Mouse (Mus musculus): ENCODE measurements around the gene Cdhr3. TPM values are rescaled to one million over a fixed set of nuclear protein-coding genes. Genes with fewer than 3 reads are reported as not detected.
A peak's percentile ranks its signal among the peaks of the same experiment; 100 is the strongest.
"Not testable (repeated sequence)": the region's sequence is repeated elsewhere in the genome, so short reads cannot be mapped to it uniquely, and the experiment has no call there.

The Cdhr3 gene
- total RNA-seq, 1 experiment from 2014 or later = not detected

- peak; percentile 59 for ATAC-seq (replicated peaks; ENCODE audit: low read depth, poor library complexity, severe bottlenecking)
Measured at GRCm38 (mm10) chr12:33084683-33085082, 8.0 kb downstream of the Cdhr3 start.

DNA sequence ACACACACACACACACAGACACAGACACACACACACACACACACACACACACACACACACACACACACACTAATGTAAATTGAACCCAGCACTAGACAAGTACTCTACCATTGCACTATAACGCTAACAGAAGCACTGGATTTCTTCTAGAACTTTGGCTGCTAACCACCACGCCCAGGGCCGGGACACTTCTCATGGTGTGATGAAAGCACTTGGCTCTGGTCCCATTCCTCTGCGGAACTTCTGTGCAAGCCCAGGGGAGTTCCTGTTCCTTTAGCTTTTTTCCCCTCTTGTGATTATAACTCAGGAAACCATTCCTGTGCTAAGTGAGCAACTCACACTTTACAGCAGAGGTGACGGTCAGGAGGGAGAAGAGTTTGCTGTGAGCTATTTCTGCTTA lies 9.3 kb downstream of the Cdhr3 start:
- peak; percentile 74 for ATAC-seq (replicated peaks; ENCODE audit: low read depth, poor library complexity, severe bottlenecking)

DNA sequence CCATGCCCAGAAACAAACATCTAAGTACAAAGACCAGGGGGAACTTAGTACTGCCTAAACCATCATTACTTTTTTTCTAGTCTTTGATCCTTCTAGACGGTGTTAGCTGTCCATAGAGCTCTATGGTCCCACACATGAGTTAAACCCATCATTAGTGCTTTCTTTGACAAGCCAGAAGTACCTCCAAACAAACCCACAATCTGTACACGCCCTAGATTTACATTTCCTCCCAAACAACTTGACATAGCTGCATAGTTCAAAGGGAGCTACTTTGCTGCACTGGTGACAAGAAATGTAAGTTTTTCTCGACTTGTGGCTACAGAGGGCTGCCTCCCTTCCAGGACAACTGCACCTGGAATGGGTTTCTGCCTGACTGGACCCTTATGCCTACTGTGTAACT lies 16.4 kb downstream of the Cdhr3 start:
- ATAC-seq (replicated peaks; ENCODE audit: low read depth, poor library complexity, severe bottlenecking) = no peak

GRCm38 (mm10) chr12:33071901-33072672 lies 20.6 kb downstream of the Cdhr3 start:
- ATAC-seq (replicated peaks; ENCODE audit: low read depth, poor library complexity, severe bottlenecking) = no peak

DNA sequence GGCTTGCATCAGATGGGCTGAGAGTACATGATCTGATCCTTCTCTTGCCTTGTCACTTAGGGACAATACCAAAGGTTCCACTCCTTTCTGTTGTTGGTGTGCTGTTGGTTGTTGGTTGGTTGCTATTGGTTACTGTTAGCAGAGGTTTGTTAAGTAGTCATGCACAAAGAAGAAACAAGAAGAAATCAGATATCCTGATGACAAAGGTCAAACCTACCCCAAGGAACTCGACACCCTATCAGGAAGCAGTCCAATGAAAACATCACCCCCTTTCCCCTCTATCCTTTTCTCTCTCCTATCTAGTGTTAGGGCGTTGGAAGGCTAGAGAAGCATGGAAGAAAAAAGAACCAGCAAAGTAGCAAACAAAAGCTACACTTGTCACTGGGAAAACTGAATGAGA lies 23.7 kb downstream of the Cdhr3 start:
- ATAC-seq (replicated peaks; ENCODE audit: low read depth, poor library complexity, severe bottlenecking) = no peak

GRCm38 (mm10) chr12:33066355-33066754 lies 26.3 kb downstream of the Cdhr3 start:
- ATAC-seq (replicated peaks; ENCODE audit: low read depth, poor library complexity, severe bottlenecking) = no peak

GRCm38 (mm10) chr12:33065162-33065561 lies 27.5 kb downstream of the Cdhr3 start:
- peak; percentile 48 for ATAC-seq (replicated peaks; ENCODE audit: low read depth, poor library complexity, severe bottlenecking)

DNA sequence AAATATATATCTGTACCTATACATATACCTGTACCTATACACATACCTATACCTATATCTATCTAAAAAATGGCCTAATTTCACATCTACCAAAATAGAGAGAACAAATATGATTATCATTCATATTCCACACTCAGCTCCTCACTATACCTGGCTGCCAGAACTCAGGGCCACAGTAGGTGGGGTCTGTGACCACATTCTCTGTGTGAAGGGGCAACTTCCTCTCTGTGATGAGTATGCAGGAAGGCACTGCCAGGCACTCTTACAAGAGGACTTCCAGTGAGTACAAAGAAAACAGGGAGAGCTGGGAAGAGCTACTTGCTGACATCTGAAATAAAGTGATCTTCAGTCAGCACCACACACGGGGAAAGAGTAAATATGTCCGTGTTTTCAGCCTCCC lies 28.4 kb downstream of the Cdhr3 start:
- ATAC-seq (replicated peaks; ENCODE audit: low read depth, poor library complexity, severe bottlenecking) = peak; percentile 48; the same call in 1 of the 2 replicates

DNA sequence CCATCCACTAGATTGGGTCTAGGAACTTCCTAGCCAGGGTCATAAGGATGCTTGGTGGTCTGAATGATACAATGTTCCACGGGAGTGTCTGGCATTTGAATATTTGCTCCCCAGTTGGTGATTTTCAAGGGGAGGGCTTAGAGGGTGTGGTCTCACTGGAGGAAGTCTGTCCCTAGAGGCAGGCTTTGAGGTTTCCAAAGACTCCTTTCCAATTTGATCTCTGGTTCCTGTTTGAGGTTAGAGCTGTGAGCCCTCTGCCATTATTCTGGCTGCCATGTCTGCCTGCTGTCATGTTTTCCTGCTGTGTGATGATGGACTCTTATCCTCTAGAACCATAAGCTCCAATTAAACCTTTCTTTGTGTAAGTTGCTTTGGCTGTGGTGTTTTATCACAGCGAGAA lies 29.4 kb downstream of the Cdhr3 start:
- peak; percentile 20; the same call in 1 of the 2 replicates for ATAC-seq (replicated peaks; ENCODE audit: low read depth, poor library complexity, severe bottlenecking)

- ATAC-seq (replicated peaks; ENCODE audit: low read depth, poor library complexity, severe bottlenecking) = not testable (repeated sequence)
Measured at GRCm38 (mm10) chr12:33062379-33062778, 30.3 kb downstream of the Cdhr3 start.

- no peak for ATAC-seq (replicated peaks; ENCODE audit: low read depth, poor library complexity, severe bottlenecking)
Measured at GRCm38 (mm10) chr12:33061651-33062050, 31.0 kb downstream of the Cdhr3 start.

DNA sequence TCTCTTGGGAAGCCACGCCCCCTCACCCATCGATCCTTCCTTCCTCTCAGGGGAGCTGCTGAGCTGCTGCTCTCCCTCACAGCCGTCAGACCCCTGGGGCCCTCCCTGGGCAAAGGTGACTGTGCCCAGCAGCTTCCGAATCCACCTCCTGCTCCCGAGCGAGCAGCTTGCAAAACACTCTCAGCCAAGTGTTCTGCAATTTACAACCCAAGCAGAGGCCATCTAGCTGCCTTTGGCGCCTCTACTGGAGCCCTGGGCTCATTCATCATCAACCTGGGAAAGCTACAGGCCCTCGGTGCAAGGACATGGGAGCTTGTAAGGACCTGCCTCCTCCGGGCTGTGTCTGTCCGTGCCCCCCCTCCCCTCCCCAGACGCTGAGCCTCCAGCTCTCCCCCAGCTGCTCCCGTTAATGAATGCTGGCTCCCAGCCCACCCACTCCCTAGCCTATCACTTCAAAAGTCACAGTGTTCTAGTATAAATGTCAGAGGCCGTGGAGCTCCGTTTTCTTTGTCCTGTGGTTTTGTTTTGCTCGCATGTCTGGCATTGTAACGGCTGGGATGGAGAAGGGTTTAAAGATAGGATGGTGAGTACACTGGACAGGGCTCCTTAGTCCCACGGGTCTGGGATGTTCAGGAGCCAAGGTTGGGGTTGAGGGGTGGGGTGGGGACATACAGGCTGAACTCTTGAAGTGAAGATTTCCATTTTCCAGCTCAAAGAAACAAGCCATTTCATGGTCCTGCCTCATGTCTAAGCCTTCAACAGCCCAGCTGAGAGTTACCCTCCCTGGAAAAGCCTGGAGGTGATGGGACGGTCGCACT lies 35.2 kb downstream of the Cdhr3 start:
- peak; percentile 77 for ATAC-seq (replicated peaks; ENCODE audit: low read depth, poor library complexity, severe bottlenecking)

- no peak for ATAC-seq (replicated peaks; ENCODE audit: low read depth, poor library complexity, severe bottlenecking)
Measured at GRCm38 (mm10) chr12:33056574-33056973, 36.1 kb downstream of the Cdhr3 start.

- no peak for ATAC-seq (replicated peaks; ENCODE audit: low read depth, poor library complexity, severe bottlenecking)
Measured at GRCm38 (mm10) chr12:33056074-33056473, 36.6 kb downstream of the Cdhr3 start.

- ATAC-seq (replicated peaks; ENCODE audit: low read depth, poor library complexity, severe bottlenecking) = no peak
Measured at GRCm38 (mm10) chr12:33053746-33054145, 38.9 kb downstream of the Cdhr3 start.

DNA sequence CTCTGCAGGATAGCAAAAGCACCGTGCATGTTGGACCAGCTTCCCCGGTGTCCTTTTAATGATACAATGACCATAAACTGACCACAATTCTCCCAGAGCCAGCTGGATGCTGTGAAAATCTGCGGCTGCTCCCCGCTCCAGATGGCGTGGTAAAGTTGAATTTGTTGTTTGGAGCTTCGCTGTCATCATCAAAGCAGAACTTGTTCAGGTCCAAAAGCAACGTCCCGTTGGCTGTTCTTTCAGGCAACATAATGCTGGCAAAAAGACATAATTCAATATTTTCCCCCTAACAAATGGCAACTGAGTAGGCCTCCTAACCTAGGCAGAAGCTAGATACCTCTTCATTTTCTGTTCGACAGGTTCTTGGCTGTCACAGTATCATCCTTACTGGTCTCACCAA lies 39.4 kb downstream of the Cdhr3 start:
- no peak for ATAC-seq (replicated peaks; ENCODE audit: low read depth, poor library complexity, severe bottlenecking)

DNA sequence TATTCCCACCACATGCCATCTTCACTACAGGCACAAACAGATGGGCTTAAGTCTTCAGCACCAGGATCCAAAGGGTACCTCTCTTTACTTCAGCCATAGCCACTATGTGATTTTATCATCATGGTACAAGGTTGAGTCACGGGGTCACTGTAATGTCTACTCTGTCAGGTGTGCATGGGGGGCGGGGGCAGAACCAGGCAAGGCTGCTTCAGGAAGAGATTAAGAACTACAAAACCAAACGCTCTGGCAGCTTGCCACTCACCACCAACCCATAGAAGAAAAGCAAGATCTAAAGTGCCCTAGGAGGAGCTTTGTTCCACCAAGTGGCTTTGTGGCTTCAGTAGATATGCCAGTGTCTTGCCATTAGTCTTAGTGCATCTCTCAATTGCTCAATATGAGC lies 44.3 kb downstream of the Cdhr3 start:
- peak; percentile 34 for ATAC-seq (replicated peaks; ENCODE audit: low read depth, poor library complexity, severe bottlenecking)

- no peak for ATAC-seq (replicated peaks; ENCODE audit: low read depth, poor library complexity, severe bottlenecking)
Measured at GRCm38 (mm10) chr12:33046434-33046833, 46.2 kb downstream of the Cdhr3 start.

DNA sequence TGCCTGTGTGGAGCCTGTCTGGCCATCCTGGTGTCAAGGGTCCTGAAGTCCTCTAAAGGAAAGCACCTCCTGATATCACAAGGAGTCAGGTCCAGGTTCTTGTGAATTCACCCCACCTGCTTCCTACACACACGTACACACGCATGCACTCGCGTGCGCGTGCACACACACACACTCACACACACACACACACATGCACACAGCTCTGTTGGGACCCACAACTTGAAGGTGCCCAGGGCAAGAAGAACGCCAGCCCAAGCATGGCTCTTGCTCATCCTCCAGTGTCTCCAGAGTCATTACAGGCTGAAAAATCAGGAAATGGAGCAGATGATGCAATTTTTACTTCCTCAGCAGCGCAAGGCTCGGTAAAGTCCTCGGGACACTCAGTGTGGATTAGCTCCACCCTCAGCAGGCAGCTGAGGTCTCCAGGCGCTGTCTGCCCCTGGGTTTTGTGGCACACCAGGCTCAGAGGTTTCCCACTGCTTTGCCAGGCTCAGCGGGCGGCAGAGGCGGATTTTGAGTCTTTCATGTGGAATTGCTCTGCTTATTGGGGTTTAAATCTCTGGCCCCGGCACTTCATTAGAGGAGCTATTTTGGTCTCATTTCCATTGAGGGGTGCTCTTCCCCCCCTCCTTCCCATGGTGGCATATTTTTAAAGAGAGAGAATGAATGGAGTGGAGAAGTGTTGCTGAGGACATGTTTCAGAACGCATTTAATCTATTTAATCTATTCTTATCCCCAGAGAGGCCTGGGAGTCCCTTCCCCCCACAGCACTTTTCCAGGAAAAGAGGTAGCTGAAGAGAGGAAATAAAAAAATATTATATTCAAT lies 46.9 kb downstream of the Cdhr3 start:
- peak; percentile 72 for ATAC-seq (replicated peaks; ENCODE audit: low read depth, poor library complexity, severe bottlenecking)

GRCm38 (mm10) chr12:33041476-33041875 lies 51.2 kb downstream of the Cdhr3 start:
- ATAC-seq (replicated peaks; ENCODE audit: low read depth, poor library complexity, severe bottlenecking) = no peak

All from common myeloid progenitor, adult 5-6 weeks (primary cell).